Mouse (Mus musculus) lung, postnatal 0 days (tissue): ENCODE results near the gene Cmip. TPM values are rescaled to one million over a fixed set of nuclear protein-coding genes. Genes with fewer than 3 reads are reported as not detected.

Experiments used
- ATAC-seq: fragments of 200-750 bp; cut with Nextera tagmentation; 2 replicates; pipeline ENCODE4 v1.8.0; 2017; ENCODE audit warnings: moderate library complexity
- DNase-seq: peaks from one replicate; pipeline ENCODE4 v3.0.0-alpha.2; 2016; ENCODE audit warnings: low spot score
- H3K27ac ChIP-seq: fragments of 300-500 bp; sonication (generic); 2 replicates; pipeline ENCODE4 v1.5.1; 2014; ENCODE audit warnings: antibody characterized with exemption, mild to moderate bottlenecking, low read length, mixed read lengths
- H3K27me3 ChIP-seq: fragments of 300-500 bp; sonication (generic); replicated peaks from 2 replicates; pipeline ENCODE4 v1.6.1; 2014; ENCODE audit warnings: low read length, mixed read lengths; ENCODE audit not compliant: insufficient read depth
- H3K36me3 ChIP-seq: fragments of 300-500 bp; sonication (generic); 2 replicates; pipeline ENCODE4 v1.6.1; 2014; ENCODE audit warnings: low read length, mixed read lengths; ENCODE audit not compliant: insufficient read depth
- H3K4me1 ChIP-seq: fragments of 300-500 bp; sonication (generic); 2 replicates; pipeline ENCODE4 v1.6.1; 2014; ENCODE audit warnings: antibody characterized with exemption, low read depth, low read length, mixed read lengths; ENCODE audit not compliant: insufficient read depth
- H3K4me2 ChIP-seq: fragments of 300-500 bp; sonication (generic); replicated peaks from 2 replicates; pipeline ENCODE4 v1.6.1; 2014; ENCODE audit warnings: low read depth, mild to moderate bottlenecking, low read length, moderate library complexity, mixed read lengths
- H3K4me3 ChIP-seq: fragments of 300-500 bp; sonication (generic); 2 replicates; pipeline ENCODE4 v1.5.1; 2014; ENCODE audit warnings: low read depth, low read length
- H3K9ac ChIP-seq: fragments of 300-500 bp; sonication (generic); replicated peaks from 2 replicates; pipeline ENCODE4 v1.6.1; 2014; ENCODE audit warnings: low read depth, mild to moderate bottlenecking
- H3K9me3 ChIP-seq: fragments of 300-500 bp; sonication (generic); 2 replicates; pipeline ENCODE4 v1.6.1; 2016; ENCODE audit warnings: low read length, mixed read lengths
- CTCF ChIP-seq: IDR thresholded peaks from 2 replicates; pipeline ENCODE4 v1.5.1; 2016; ENCODE audit warnings: antibody characterized with exemption, mild to moderate bottlenecking
- EP300 ChIP-seq: IDR thresholded peaks from 2 replicates; pipeline ENCODE4 v1.6.1; 2016; ENCODE audit warnings: antibody characterized with exemption, mild to moderate bottlenecking, control low read depth
- WGBS: fragments of 180-500 bp; shearing (Covaris S2); extraction: QIAGEN DNeasy Blood & Tissue Kit; methylation state at CpG from one replicate; pipeline ENCODE4 v1.1.7; 2014; 5-methylcytosine and 5-hydroxymethylcytosine counted together
- polyA plus RNA-seq: library from polyadenylated mRNA; unstranded; fragments of >200 nt; fragmentation: Nextera tagmentation; extraction: Ambion mirVana; gene quantifications from 2 replicates; pipeline ENCODE4 v1.2.1, GENCODE M21; 2015

The Cmip gene
- polyA plus RNA-seq, 1 experiment from 2014 or later: 27.6 TPM

GRCm38 (mm10) chr8:117472332-117472731 is 215.5 kb downstream of the Cmip start:
- Histone ChIP-seq H3K4me1 (no peaks in the 10 kb centered on the region), H3K9ac (no peak overlapping the region), H3K4me2 (no peak overlapping the region), H3K36me3 (no peaks in the 10 kb centered on the region), H3K27me3 (no peaks in the 10 kb centered on the region), H3K4me3 (no peak overlapping the region), H3K9me3 (no peaks in the 10 kb centered on the region), H3K27ac (no peak overlapping the region)
- no peak for TF ChIP-seq CTCF
- no peak for TF ChIP-seq EP300
- ATAC-seq: no peak
- WGBS: 82% methylated on average over 4 of the region's 4 CpGs
- DNase-seq: no peak

GRCm38 (mm10) chr8:117474944-117475343 is 218.1 kb downstream of the Cmip start:
- DNase-seq: peak; percentile 95
- no peaks in the 10 kb centered on the region for H3K36me3 ChIP-seq

DNA sequence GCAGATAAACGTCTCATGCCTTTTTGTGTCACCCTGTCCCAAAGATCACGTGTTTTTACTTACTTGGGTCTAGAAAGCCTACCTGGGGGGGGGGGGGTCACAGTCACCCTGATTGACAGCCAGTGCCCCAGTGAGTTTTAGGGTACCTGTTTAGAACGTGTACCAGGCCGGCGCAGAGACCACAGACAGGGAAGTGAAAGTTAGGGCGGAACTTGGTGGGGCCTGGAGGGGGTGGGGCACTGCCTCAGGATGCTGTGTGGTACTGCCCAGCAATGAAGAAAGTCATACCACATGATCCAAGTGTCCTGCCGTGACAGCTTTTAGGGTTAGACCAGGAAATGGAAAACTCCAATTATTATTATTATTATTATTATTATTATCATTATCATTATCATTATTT is 219.0 kb downstream of the Cmip start:
- 62% methylated on average over 7 of the region's 7 CpGs for WGBS
- Histone ChIP-seq H3K9me3 (no peaks in the 10 kb centered on the region), H3K4me3 (no peak overlapping the region), H3K36me3 (no peaks in the 10 kb centered on the region), H3K27ac (no peak overlapping the region), H3K4me1 (no peaks in the 10 kb centered on the region), H3K9ac (no peak overlapping the region), H3K4me2 (no peak overlapping the region), H3K27me3 (no peaks in the 10 kb centered on the region)
- ATAC-seq (peak; percentile 43), DNase-seq (peak; percentile 49)
- TF ChIP-seq CTCF (no peak), EP300 (no peak)

More at GRCm38 (mm10) chr8:117474944-117475343, 218.1 kb downstream of the Cmip start:
- Histone ChIP-seq H3K27ac (no peak overlapping the region), H3K4me3 (no peak overlapping the region), H3K9me3 (no peaks in the 10 kb centered on the region), H3K4me1 (no peaks in the 10 kb centered on the region), H3K9ac (no peak overlapping the region), H3K4me2 (no peak overlapping the region), H3K27me3 (no peaks in the 10 kb centered on the region)
- WGBS: 2% methylated on average over 5 of the region's 5 CpGs
- peak; percentile 94 for TF ChIP-seq CTCF
- TF ChIP-seq EP300: no peak
- ATAC-seq: peak; percentile 74

GRCm38 (mm10) chr8:117478082-117478481 is 221.2 kb downstream of the Cmip start:
- no peaks in the 10 kb centered on the region for H3K4me1 ChIP-seq
- H3K4me2 ChIP-seq: no peak overlapping the region
- H3K9me3 ChIP-seq: no peaks in the 10 kb centered on the region
- ATAC-seq (no peak), DNase-seq (no peak)
- no peaks in the 10 kb centered on the region for H3K27me3 ChIP-seq
- no peak overlapping the region for H3K27ac ChIP-seq
- H3K9ac ChIP-seq: no peak overlapping the region
- TF ChIP-seq EP300: no peak
- no peak for TF ChIP-seq CTCF
- no peak overlapping the region for H3K4me3 ChIP-seq
- H3K36me3 ChIP-seq: no peaks in the 10 kb centered on the region

DNA sequence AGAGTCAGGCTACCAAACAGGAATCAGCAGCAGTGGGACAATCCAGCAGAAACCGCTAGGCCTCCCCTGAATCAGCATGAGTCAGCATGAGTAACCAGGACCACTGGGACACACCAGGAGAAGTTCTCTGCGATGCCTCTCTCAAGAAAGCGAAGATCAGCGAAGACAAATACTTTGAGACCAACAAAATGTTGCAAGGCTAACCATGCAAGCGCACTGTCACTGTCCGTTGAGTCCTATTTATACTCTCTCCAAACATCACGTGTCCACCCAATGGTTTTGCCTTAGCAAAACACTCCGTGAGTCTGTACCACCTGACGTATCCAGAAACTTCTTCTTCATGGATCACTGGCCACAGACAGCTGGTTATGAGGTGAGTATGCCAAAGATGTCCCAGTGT is 223.1 kb downstream of the Cmip start:
- no peak overlapping the region for H3K4me3 ChIP-seq
- ATAC-seq (no peak), DNase-seq (no peak)
- H3K4me1 ChIP-seq: no peaks in the 10 kb centered on the region
- no peak overlapping the region for H3K4me2 ChIP-seq
- 91% methylated on average over 9 of the region's 9 CpGs for WGBS
- no peaks in the 10 kb centered on the region for H3K27me3 ChIP-seq
- H3K27ac ChIP-seq: no peak overlapping the region
- TF ChIP-seq CTCF (no peak), EP300 (no peak)
- H3K36me3 ChIP-seq: no peaks in the 10 kb centered on the region
- no peaks in the 10 kb centered on the region for H3K9me3 ChIP-seq
- H3K9ac ChIP-seq: no peak overlapping the region

GRCm38 (mm10) chr8:117480516-117480915 is 223.7 kb downstream of the Cmip start:
- Histone ChIP-seq H3K36me3 (no peaks in the 10 kb centered on the region), H3K4me2 (no peak overlapping the region), H3K9me3 (no peaks in the 10 kb centered on the region), H3K4me1 (no peaks in the 10 kb centered on the region), H3K4me3 (no peak overlapping the region), H3K27me3 (no peaks in the 10 kb centered on the region), H3K27ac (no peak overlapping the region), H3K9ac (no peak overlapping the region)
- ATAC-seq (no peak), DNase-seq (peak; percentile 22)
- TF ChIP-seq EP300 (no peak), CTCF (no peak)
- WGBS: 69% methylated on average over 5 of the region's 5 CpGs

DNA sequence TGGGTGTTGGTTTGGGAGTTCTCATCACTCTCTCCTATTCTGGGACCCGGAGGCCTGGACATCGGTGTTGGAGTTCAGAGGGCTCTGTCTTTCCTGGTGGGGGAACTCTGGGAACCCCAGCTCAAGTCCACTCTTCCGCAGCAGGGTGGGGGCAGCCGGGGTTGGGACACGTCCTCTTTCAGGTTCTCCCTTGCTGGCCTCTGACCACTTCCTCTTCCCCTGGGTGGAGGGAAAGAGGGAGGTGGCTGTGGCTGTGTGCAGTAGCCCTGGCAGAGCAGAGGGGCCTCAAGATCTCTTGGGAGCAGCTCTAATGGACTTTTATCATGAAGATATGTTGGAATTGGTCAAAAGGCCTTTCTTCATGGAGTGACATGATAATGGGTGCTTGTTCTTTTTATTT is 225.0 kb downstream of the Cmip start:
- H3K27me3 ChIP-seq: no peaks in the 10 kb centered on the region
- no peaks in the 10 kb centered on the region for H3K4me1 ChIP-seq
- TF ChIP-seq EP300 (no peak), CTCF (no peak)
- H3K27ac ChIP-seq: no peak overlapping the region
- H3K9me3 ChIP-seq: no peaks in the 10 kb centered on the region
- no peak overlapping the region for H3K9ac ChIP-seq
- H3K36me3 ChIP-seq: no peaks in the 10 kb centered on the region
- no peak overlapping the region for H3K4me3 ChIP-seq
- whole genome bisulfite sequencing: 57% methylated on average over 5 of the region's 5 CpGs
- DNase-seq: peak; percentile 33
- no peak overlapping the region for H3K4me2 ChIP-seq
- no peak for ATAC-seq
